ENCODE assay signal across 19 mouse cellular contexts in genomic region chr1:150802642-150803041, GRCm38 (mm10).
"Had no signal": no experiment of that assay in that cellular context is flagged by ENCODE, and none has a peak within 500 bp of the region (broad histone marks: within the 10 kb centered on the region; RNA-seq: fewer than 3 reads in every experiment).

No protein-coding gene starts in this region.

- H3K4me1 ChIP-seq: liver, embryonic 13.5 days; midbrain, embryonic 12.5 days; neural tube, embryonic 12.5 days; neural tube, embryonic 15.5 days had no signal

- DNase-seq: kidney, adult 11 months; kidney, adult 8-10 months; kidney, postnatal 10 days; kidney, postnatal 36 days; layer of hippocampus, postnatal 36 days; liver, embryonic 13.5 days; lung, adult 2 months; lung, postnatal 14 days; lung, postnatal 4 days; right cerebral cortex, postnatal 4 days; thymus, adult 2 months; thymus, postnatal 14 days; thymus, postnatal 4 days had no signal

- H3K4me2 ChIP-seq: kidney, embryonic 15.5 days; liver, embryonic 13.5 days; midbrain, embryonic 12.5 days; neural tube, embryonic 12.5 days; neural tube, embryonic 15.5 days had no signal

- H3K9me3 ChIP-seq: kidney, embryonic 15.5 days; liver, embryonic 13.5 days; midbrain, embryonic 12.5 days; neural tube, embryonic 12.5 days; neural tube, embryonic 15.5 days had no signal

- H3K4me3 ChIP-seq: kidney, embryonic 15.5 days; left cerebral cortex, adult 2 months; liver, embryonic 13.5 days; midbrain, embryonic 12.5 days; neural tube, embryonic 12.5 days; neural tube, embryonic 15.5 days had no signal

- H3K27ac ChIP-seq: kidney, embryonic 15.5 days; left cerebral cortex, adult 2 months; liver, embryonic 13.5 days; midbrain, embryonic 12.5 days; neural tube, embryonic 12.5 days; neural tube, embryonic 15.5 days; stomach, postnatal 0 days had no signal

- H3K27me3 ChIP-seq: kidney, embryonic 15.5 days; liver, embryonic 13.5 days; midbrain, embryonic 12.5 days; neural tube, embryonic 12.5 days; neural tube, embryonic 15.5 days had no signal

- H3K36me3 ChIP-seq: liver, embryonic 13.5 days; midbrain, embryonic 12.5 days; neural tube, embryonic 12.5 days; neural tube, embryonic 15.5 days had no signal

- H3K9ac ChIP-seq: kidney, embryonic 15.5 days; liver, embryonic 13.5 days; midbrain, embryonic 12.5 days; neural tube, embryonic 12.5 days; neural tube, embryonic 15.5 days had no signal
